Mouse (Mus musculus) embryonic facial prominence, embryonic 14.5 days (tissue): ENCODE data around the gene Gm43191. TPM values are rescaled to one million over a fixed set of nuclear protein-coding genes. Genes with fewer than 3 reads are reported as not detected.
A peak's percentile ranks its signal among the peaks of the same experiment; 100 is the strongest.
"Not testable (repeated sequence)": the region's sequence is repeated elsewhere in the genome, so short reads cannot be mapped to it uniquely, and the experiment has no call there.

ENCODE experiments used
- ATAC-seq: fragments of 200-750 bp; cut with Nextera tagmentation; 2 replicates; pipeline ENCODE4 v1.8.0; 2017; ENCODE audit warnings: low read depth, moderate number of reproducible peaks, moderate TSS enrichment
- DNase-seq: peaks from one replicate; pipeline ENCODE4 v3.0.0-alpha.2; 2015; ENCODE audit warnings: low spot score
- H3K27ac ChIP-seq: fragments of 300-500 bp; sonication (generic); replicated peaks from 2 replicates; pipeline ENCODE4 v1.5.1; 2014; ENCODE audit warnings: low read depth, mild to moderate bottlenecking, low read length, moderate library complexity
- H3K27me3 ChIP-seq: fragments of 300-500 bp; sonication (generic); replicated peaks from 2 replicates; pipeline ENCODE4 v1.6.1; 2014; ENCODE audit warnings: low read length; ENCODE audit not compliant: control insufficient read depth, insufficient read depth
- H3K36me3 ChIP-seq: fragments of 300-500 bp; sonication (generic); 2 replicates; pipeline ENCODE4 v1.6.1; 2014; ENCODE audit warnings: low read length, mixed read lengths; ENCODE audit not compliant: control insufficient read depth, insufficient read depth
- H3K4me1 ChIP-seq: fragments of 300-500 bp; sonication (generic); 2 replicates; pipeline ENCODE4 v1.6.1; 2014; ENCODE audit warnings: antibody characterized with exemption, low read length; ENCODE audit not compliant: control insufficient read depth, insufficient read depth
- H3K4me2 ChIP-seq: fragments of 300-500 bp; sonication (generic); 2 replicates; pipeline ENCODE4 v1.6.1; 2014; ENCODE audit warnings: low read depth, mild to moderate bottlenecking, low read length, moderate library complexity, mixed read lengths
- H3K4me3 ChIP-seq: fragments of 300-500 bp; sonication (generic); 2 replicates; pipeline ENCODE4 v1.5.1; 2014; ENCODE audit warnings: low read depth, mild to moderate bottlenecking, low read length
- H3K9ac ChIP-seq: fragments of 300-500 bp; sonication (generic); 2 replicates; pipeline ENCODE4 v1.6.1; 2014; ENCODE audit warnings: low read depth, mild to moderate bottlenecking, low read length, moderate library complexity, mixed read lengths
- H3K9me3 ChIP-seq: fragments of 300-500 bp; sonication (generic); 2 replicates; pipeline ENCODE4 v1.6.1; 2016; ENCODE audit warnings: low read length; ENCODE audit not compliant: control insufficient read depth
- WGBS: fragments of 180-500 bp; shearing (Covaris S2); extraction: QIAGEN DNeasy Blood & Tissue Kit; methylation state at CpG from one replicate; pipeline ENCODE4 v1.1.7; 2014; 5-methylcytosine and 5-hydroxymethylcytosine counted together
- polyA plus RNA-seq: library from polyadenylated mRNA; unstranded; fragments of >200 nt; fragmentation: Nextera tagmentation; extraction: Ambion mirVana; gene quantifications from 2 replicates; pipeline ENCODE4 v1.2.1, GENCODE M21; 2014

Gm43191 gene
- polyA plus RNA-seq, 1 experiment from 2014 or later: not detected

DNA sequence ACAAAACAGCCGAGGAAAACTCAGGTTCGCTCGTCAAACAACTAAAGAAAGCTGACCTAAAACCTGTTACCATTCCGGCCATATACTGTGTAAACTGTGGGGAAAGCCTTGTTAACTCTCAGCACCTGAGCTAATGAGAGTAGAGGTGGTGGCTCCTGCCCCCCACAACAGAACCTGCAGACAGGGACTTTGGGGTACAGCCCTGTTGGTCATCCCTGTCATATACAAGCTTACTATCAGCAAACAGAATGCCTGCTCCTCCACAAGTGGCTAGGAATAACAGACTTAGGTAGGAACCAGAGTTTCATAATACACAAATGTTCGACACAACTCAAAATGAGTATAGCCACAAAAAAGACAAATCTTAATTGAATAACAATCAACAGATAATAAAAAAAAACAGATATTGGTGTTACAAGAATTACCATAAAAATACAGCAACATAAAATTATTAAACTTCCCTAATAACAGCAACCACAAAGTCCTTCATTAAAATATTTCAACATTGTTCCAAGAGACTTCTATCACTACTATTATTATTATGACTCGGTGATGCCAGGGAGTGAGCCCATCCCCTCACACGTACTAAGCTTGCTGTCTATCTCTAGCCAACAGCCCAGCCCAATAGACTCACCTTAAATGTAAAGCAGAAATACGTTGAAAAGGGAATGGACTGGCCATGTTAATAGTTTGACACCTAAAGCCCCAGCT is 14.1 kb upstream of the Gm43191 start:
- no peak for ATAC-seq
- Histone ChIP-seq H3K27ac (no peak overlapping the region), H3K27me3 (no peaks in the 10 kb centered on the region), H3K4me2 (no peak overlapping the region), H3K36me3 (peaks cover 13% of the 10 kb centered on the region; the same call in 1 of the 2 replicates), H3K4me1 (no peaks in the 10 kb centered on the region), H3K9me3 (no peaks in the 10 kb centered on the region), H3K4me3 (no peak overlapping the region), H3K9ac (no peak overlapping the region)
- DNase-seq: no peak
- WGBS: 88% methylated on average over 8 of the region's 8 CpGs

DNA sequence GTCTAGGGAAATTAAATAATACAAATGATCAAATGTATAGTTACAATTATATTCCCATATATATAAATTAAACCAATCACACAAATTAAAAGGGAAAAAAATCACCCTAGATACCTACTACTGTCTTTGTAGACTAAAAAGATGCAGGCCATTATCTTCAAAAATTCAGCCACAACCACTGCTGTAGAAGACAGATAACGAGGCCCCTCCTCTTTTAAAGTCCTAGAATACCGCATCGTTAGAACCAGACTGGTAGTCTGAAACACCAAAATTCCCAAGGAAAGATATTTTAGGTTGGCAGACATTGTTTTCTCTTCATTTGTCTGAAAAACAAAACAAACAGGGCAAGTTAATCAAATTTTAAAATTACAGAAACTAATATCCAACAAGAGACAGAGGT is 13.3 kb upstream of the Gm43191 start:
- Histone ChIP-seq H3K4me1 (no peaks in the 10 kb centered on the region), H3K4me3 (no peak overlapping the region), H3K4me2 (no peak overlapping the region), H3K27ac (no peak overlapping the region), H3K9ac (no peak overlapping the region), H3K27me3 (no peaks in the 10 kb centered on the region), H3K9me3 (no peaks in the 10 kb centered on the region), H3K36me3 (peaks cover 13% of the 10 kb centered on the region; the same call in 1 of the 2 replicates)
- 95% methylated on average over 3 of the region's 3 CpGs for WGBS
- DNase-seq: no peak
- no peak for ATAC-seq

DNA sequence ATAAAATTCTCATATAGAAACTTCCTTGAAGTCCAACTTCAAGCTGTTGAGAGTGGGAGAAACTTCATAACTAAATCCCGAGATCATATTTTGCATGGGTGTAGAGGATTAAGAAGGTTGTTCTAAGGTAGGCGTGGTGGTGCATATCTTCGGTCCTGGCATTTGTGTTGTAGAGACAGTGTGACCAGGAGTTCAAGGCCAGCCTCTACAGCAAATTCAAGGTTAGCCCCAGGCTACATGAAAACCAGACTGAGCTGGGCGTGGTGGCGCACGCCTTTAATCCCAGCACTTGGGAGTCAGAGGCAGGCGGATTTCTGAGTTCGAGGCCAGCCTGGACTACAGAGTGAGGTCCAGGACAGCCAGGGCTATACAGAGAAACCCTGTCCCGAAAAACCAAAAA is 16.8 kb downstream of the Gm43191 start:
- not testable (repeated sequence) for H3K27me3 ChIP-seq, H3K4me3 ChIP-seq, H3K9ac ChIP-seq, H3K27ac ChIP-seq, H3K4me2 ChIP-seq, H3K36me3 ChIP-seq, ATAC-seq, DNase-seq, H3K9me3 ChIP-seq
- peaks cover 18% of the 10 kb centered on the region for H3K4me1 ChIP-seq
- WGBS: 91% methylated on average over 9 of the region's 9 CpGs

DNA sequence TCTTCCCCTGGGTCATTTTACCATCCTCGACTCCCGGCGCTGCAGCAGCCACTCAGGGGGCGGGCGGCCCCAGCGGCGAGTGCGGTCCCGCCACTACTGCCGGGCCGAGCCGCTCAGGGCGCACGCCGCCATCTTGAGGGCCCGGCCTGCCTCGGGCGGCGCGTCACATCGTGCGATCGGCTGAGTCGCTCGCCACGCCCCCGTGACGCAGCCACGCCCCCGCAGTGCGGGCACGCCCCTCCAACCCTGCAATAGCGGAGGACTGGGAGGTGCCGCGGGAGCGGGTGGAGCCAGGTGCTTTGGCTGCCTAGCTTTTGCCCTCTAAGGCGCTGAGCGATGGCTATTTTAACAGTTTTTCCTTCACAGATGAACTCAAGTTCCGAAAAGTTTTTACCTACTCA is 18.6 kb downstream of the Gm43191 start, which contains the start of gene Mfsd14a:
Mfsd14a (minus strand) TSS at position 215 of the 401 bp plus-strand sequence.
- Histone ChIP-seq H3K36me3 (0 out of 2 replicates have a peak, but pooled peaks cover 1% of the 10 kb centered on the region), H3K4me3 (peak within 1 kb of the TSS; percentile 95), H3K27me3 (no peaks in the 10 kb centered on the region), H3K27ac (peak within 1 kb of the TSS; percentile 95), H3K4me1 (peaks cover 30% of the 10 kb centered on the region), H3K9ac (peak within 1 kb of the TSS; percentile 98), H3K4me2 (peak within 1 kb of the TSS; percentile 72), H3K9me3 (no peaks in the 10 kb centered on the region)
- WGBS: under 1% methylated on average over 38 of the region's 39 CpGs
- peak; percentile 99 for ATAC-seq
- DNase-seq: peak; percentile 97

DNA sequence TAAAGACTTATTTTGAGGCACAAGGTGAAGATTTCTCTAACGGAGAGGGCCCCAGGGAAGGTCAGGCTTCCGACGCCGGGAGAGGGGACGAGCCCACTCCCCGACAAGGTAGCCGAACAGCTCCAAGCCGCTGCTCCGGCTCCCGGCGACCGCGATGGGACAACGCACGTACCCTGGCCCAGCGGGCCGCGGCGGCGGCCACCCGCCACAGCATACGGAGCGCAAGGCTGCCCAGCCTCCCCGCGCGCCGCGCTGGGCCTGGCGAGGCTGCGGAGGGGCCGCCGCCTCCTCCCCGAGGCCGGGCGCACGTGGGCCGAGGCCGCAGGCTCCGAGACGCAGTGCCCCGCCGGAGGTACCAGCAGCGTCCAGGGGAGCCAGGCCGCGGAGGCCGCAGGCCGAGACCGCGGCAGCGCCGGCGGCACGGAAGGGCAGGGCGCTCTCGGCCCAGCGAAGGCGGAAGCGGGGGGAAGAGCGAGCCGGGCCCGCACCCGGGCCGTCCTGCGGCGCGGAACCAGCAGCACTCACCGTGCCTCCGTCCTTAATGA is 19.1 kb downstream of the Gm43191 start:
- no peaks in the 10 kb centered on the region for H3K9me3 ChIP-seq
- peak; percentile 86 for ATAC-seq
- H3K4me3 ChIP-seq: peak overlapping the region; percentile 95
- peaks cover 34% of the 10 kb centered on the region for H3K4me1 ChIP-seq
- peak overlapping the region; percentile 98 for H3K9ac ChIP-seq
- H3K36me3 ChIP-seq: no peaks in the 10 kb centered on the region
- H3K27ac ChIP-seq: peak overlapping the region; percentile 95
- 0% methylated on average over 24 of the region's 68 CpGs for WGBS
- H3K27me3 ChIP-seq: no peaks in the 10 kb centered on the region
- peak overlapping the region; percentile 72 for H3K4me2 ChIP-seq
- no peak for DNase-seq

DNA sequence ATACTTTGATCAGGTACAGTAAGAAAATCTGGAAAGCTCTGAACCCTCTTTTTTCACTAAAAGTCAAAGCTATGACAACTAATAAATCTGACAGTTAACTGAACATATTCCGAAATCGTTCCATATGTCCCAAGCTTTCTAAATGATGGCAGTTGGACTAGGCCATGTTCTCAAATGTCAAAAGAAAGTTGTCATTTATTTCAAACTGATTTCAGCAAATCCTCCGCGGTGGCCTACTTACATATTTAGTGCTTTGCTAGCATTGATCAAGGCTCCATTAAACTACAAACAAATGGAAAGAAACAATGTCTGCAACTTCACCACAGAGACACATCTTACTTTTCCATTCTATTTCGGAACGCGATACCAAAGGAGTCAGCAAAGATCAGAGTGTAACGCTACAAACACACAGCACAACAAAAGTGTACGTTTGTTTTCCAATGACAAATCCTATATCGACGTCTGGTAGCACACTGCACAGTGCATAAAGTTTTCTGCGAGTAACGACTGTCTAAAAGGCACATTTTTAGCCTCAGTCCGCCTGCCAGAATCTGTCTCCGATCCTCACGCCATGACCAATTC is 19.7 kb downstream of the Gm43191 start:
- peak overlapping the region; percentile 98 for H3K9ac ChIP-seq
- no peaks in the 10 kb centered on the region for H3K36me3 ChIP-seq
- DNase-seq: peak; percentile 9
- peak overlapping the region; percentile 95 for H3K27ac ChIP-seq
- no peaks in the 10 kb centered on the region for H3K9me3 ChIP-seq
- H3K4me2 ChIP-seq: peak overlapping the region; percentile 72
- H3K27me3 ChIP-seq: no peaks in the 10 kb centered on the region
- H3K4me3 ChIP-seq: peak overlapping the region; percentile 95
- 3% methylated on average over 16 of the region's 16 CpGs for WGBS
- H3K4me1 ChIP-seq: peaks cover 34% of the 10 kb centered on the region
- ATAC-seq: no peak

DNA sequence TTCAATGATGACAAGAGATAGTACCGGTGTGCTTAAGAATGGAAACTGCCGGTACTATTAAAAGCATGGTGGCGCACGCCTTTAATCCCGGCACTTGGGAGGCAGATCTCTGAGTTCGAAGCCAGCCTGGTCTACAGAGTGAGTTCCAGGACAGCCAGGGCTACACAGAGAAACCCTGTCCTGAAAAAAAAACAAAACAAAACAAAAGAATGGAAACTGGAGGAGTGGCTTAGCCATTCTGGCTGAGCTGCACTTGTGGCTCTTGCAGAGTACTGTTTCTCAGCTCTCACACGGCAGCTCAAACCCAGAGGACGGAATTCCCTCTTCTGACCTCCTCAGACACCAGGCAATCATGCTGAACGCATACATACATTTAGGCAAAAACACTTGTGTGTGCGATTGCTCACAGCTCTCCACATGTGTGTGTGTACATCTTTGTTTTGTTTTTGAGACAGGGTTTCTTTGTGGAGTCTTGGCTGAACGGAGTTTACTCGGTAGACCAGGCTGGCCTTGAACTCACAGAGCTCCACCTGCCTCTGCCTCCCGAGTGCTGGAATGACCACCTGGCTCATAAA is 21.1 kb downstream of the Gm43191 start:
- Histone ChIP-seq H3K27me3 (no peaks in the 10 kb centered on the region), H3K9ac (no peak overlapping the region)
- WGBS: 80% methylated on average over 13 of the region's 13 CpGs

DNA sequence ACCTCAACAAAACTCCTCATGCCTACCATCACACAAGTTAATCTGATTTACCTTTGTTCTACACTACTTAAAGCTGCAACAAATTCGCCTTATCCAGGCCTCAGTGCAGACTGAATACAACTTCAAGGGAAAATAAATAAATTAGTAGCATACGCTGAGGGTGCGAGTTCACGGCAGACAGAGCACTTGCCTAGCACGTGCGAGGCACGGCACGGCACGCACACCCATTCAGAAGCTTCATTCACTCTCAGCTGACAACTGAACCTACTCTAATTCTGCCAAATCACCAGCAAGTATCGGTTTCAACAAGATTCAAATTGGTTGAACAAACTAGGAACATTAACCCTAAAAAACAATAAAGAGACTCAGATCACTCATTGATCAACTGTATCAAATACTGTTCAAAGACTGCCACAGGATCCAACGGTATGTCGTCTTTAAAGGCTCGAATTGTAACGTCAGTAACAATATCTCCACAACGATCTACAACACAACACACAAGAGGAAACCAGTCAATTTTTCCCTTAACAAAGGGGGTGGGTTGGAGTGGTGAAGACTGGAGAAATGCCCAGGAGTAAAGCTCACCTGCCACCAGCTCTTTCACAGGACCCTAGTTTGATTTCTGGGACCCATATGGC is 22.0 kb downstream of the Gm43191 start:
- Histone ChIP-seq H3K27ac (no peak overlapping the region), H3K9me3 (no peaks in the 10 kb centered on the region), H3K27me3 (no peaks in the 10 kb centered on the region), H3K9ac (no peak overlapping the region), H3K4me2 (0 out of 2 replicates have a peak overlapping the region, but pooled peaks have one; percentile 11), H3K4me3 (no peak overlapping the region), H3K36me3 (no peaks in the 10 kb centered on the region), H3K4me1 (peaks cover 37% of the 10 kb centered on the region)
- no peak for DNase-seq
- 46% methylated on average over 15 of the region's 15 CpGs for WGBS
- no peak for ATAC-seq

More for the DNA sequence above, 21.1 kb downstream of the Gm43191 start:
- Histone ChIP-seq H3K27ac (no peak overlapping the region), H3K4me1 (peaks cover 37% of the 10 kb centered on the region), H3K4me2 (peak overlapping the region; percentile 72), H3K4me3 (no peak overlapping the region), H3K36me3 (no peaks in the 10 kb centered on the region), H3K9me3 (no peaks in the 10 kb centered on the region)
- DNase-seq (no peak), ATAC-seq (no peak)
